Mouse (Mus musculus): ENCODE results near the gene BC017158.
"Not testable (repeated sequence)": the region's sequence is repeated elsewhere in the genome, so short reads cannot be mapped to it uniquely, and the experiment has no call there.

BC017158 gene

GRCm38 (mm10) chr7:128297617-128298480 is at the start of gene BC017158:
Gene BC017158 (minus strand): TSS chr7:128298170.
- peak; percentile 68 for DNase-seq (ENCODE audit: low spot score)

GRCm38 (mm10) chr7:128346991-128347390 is 49.0 kb upstream of the BC017158 start:
- no peak for DNase-seq (ENCODE audit: low spot score)

DNA sequence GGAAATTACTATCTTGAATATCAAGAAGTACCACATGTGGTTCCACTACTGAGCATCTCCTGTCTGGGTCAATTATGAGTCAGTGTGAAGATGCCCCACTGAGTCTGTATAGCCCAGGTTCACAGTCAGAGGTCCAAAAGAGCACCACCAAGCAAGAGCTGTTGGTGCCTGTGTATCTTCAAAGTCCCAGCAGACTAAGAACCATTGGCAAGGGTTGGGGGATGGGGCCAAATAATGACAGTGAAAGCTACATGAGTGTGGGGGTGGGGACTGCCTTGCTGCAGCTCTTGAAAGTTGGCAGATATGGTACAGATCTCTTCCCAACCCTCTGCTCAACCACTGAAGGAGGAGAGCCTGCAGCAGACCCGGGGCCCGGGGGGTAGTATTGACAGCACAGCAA is 48.6 kb upstream of the BC017158 start:
- DNase-seq (ENCODE audit: low spot score), result no peak

GRCm38 (mm10) chr7:128345691-128346090 is 47.7 kb upstream of the BC017158 start:
- DNase-seq (ENCODE audit: low spot score), result no peak

DNA sequence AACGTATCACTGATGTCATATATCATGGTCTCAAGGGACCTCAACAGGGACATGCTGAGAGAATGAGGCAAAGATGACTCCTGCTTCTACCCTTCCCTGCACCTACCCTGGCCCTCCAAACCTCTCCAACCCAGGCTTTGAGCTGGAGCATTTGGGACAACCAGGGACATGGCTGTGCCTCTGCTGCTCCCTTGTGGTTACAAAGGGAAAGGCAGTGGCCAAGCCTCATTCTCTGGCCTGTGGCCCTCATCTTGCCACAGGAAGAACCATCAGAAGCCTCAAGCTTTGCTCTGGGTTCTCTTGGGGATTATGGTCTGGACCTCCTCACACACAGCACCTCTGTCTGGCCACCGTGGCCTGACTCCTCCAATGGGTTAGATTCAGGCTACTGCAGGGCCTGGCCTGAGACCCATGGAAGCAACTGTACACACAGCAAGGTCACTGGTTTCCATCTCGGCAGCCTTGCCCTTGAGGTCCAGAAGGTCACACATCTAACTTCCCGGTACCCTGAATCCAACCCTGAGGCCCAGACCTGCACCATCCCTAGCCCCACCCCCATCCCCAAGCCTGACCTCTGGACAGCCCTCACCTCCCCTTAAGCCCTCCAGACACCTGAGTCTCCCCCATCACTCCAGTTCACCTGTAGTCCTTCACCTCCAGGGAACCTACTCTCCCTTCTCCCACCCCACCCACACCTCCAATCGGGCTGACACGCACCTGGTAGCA is 47.1 kb upstream of the BC017158 start:
- peak; percentile 45 for DNase-seq (ENCODE audit: low spot score)

GRCm38 (mm10) chr7:128344488-128344887 is 46.5 kb upstream of the BC017158 start:
- no peak for DNase-seq (ENCODE audit: low spot score)

- not testable (repeated sequence) for DNase-seq (ENCODE audit: low spot score)
These were observed 44.7 kb upstream of the BC017158 start for GRCm38 (mm10) chr7:128342691-128343090.

GRCm38 (mm10) chr7:128340321-128340720 is 42.4 kb upstream of the BC017158 start:
- DNase-seq (ENCODE audit: low spot score), result not testable (repeated sequence)

- DNase-seq (ENCODE audit: low spot score), result no peak
These were observed 34.9 kb upstream of the BC017158 start for GRCm38 (mm10) chr7:128332896-128333295.

DNA sequence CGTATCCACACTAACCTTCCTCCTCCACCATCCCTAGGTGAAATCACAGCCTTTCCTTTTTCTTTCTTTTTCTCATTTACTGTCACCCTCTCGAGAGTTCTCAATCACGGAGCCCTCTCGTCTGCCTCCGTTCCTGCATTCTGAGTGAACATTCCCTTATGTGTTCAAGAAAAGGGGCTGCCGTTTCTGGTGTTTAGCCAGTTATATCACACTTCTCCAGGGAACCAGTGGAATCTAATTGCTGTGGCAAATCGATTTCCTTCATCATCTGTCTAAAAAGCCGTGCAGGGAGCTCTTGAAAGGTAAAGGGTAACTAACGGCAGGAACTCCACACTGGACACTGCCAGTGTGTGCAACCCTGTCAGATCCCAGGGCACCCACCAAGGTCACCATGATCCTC is 33.0 kb upstream of the BC017158 start:
- no peak for DNase-seq (ENCODE audit: low spot score)

GRCm38 (mm10) chr7:128324977-128325376 is 27.0 kb upstream of the BC017158 start:
- DNase-seq (ENCODE audit: low spot score), result no peak

- DNase-seq (ENCODE audit: low spot score), result no peak
These were observed 23.3 kb upstream of the BC017158 start for GRCm38 (mm10) chr7:128321260-128321659.

GRCm38 (mm10) chr7:128320219-128320816 is 22.3 kb upstream of the BC017158 start:
- DNase-seq (ENCODE audit: low spot score), result no peak

DNA sequence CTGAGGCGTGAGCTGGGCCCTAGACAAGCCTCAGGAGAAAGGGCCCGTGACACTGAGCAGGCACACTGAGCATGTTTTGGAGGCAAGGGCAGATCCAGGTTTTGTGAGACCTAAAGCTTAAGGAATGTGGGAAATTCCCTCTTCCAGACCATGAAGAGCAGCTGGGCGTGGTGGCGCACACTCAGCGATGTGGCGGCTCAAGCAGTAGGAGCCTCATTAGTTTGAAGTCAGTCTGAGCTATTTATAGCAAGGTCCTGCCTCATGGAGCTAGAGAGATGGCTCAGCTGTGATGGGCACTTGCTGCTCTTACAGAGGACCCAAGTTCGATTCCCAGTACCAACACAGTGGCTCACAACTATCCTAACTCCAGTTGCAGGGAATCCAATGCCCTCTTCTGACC is 21.2 kb upstream of the BC017158 start:
- no peak for DNase-seq (ENCODE audit: low spot score)

- DNase-seq (ENCODE audit: low spot score), result no peak
These were observed 19.0 kb upstream of the BC017158 start for GRCm38 (mm10) chr7:128317011-128317410.

- no peak for DNase-seq (ENCODE audit: low spot score)
These were observed 16.5 kb upstream of the BC017158 start for GRCm38 (mm10) chr7:128314491-128314890.

DNA sequence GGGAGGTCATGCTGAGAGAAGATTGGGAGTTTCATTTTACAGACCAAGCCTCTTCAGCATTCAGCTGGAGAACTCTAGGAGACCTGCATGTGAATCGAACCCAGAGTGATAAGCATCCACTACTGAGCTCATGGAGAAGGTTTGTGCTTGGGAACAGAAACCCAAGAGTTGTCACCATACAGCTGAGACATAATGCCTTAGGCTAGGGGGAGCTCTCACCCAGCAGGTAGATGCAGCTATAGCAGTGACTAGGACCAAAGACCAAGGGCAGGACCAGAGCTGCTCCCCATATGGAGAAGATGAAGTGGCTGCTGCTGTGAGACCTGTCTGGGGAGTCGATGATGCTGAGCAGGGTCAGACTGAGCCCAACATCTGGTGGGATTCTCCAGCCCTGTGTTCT is 15.6 kb upstream of the BC017158 start:
- no peak for DNase-seq (ENCODE audit: low spot score)

GRCm38 (mm10) chr7:128312375-128313059 is 14.5 kb upstream of the BC017158 start:
- no peak for DNase-seq (ENCODE audit: low spot score)

GRCm38 (mm10) chr7:128311811-128312210 is 13.8 kb upstream of the BC017158 start:
- DNase-seq (ENCODE audit: low spot score), result no peak

GRCm38 (mm10) chr7:128311263-128311662 is 13.3 kb upstream of the BC017158 start:
- DNase-seq (ENCODE audit: low spot score), result no peak

DNA sequence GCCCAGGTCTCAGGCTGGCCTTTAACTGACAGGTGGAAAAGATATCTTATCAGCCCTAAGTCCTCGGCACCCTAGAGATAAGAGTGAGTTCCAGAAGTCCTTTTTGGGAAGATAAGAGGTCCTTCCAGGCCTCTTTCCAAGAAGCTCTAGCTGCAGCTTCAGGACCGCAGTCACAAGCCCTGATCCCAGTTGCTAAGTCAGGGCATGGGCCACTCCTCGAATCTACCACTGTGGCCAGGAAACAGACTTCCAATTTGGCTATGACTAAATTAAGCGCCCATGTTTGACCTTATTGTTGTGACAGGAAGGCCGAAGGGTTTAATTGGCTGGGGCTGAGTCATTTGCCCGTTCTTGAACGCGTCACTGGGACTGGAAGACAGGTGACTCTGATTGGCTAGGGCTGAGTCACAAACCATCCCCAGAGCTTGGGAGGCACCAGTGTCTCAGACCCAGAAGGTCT is 12.3 kb upstream of the BC017158 start:
- no peak for DNase-seq (ENCODE audit: low spot score)

DNA sequence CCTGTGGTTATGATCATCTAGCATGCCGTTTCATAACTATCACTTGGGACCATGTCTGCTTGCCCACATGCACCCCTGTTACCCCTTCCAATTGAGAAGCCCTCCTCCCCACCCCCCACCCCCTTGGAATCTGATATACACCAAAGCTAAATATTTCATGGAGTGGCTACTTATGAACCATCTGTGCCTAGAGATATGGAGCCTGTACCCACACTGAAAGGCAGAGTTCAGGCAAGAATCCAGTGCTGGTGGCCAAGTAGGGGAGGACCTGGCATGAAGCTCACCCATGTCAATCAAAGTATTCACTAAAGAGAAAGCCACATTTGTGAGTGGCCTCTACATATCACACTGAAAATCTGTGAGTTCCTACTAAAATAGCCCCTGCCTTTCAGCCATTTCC is 11.8 kb upstream of the BC017158 start:
- no peak for DNase-seq (ENCODE audit: low spot score)

Measured in T-cell, adult 2 months (primary cell).